Mouse (Mus musculus) retina, postnatal 1 day (tissue): ENCODE data around the gene Tmem239.

Experiments used
- DNase-seq: peaks from one replicate; pipeline ENCODE4 v3.0.0-alpha.2; 2012

Tmem239 gene

GRCm38 (mm10) chr2:130411558-130412495, 5.5 kb downstream of the Tmem239 start:
- DNase-seq = peak; percentile 86

GRCm38 (mm10) chr2:130412775-130413174, 6.5 kb downstream of the Tmem239 start:
- no peak for DNase-seq

GRCm38 (mm10) chr2:130414094-130414856, 8.0 kb downstream of the Tmem239 start:
- DNase-seq = peak; percentile 13

- DNase-seq = no peak
Measured at GRCm38 (mm10) chr2:130421781-130422620, 15.7 kb downstream of the Tmem239 start.

GRCm38 (mm10) chr2:130423397-130424125, 17.3 kb downstream of the Tmem239 start:
- peak; percentile 89 for DNase-seq

- DNase-seq = peak; percentile 95
Measured at GRCm38 (mm10) chr2:130424126-130424853, 18.0 kb downstream of the Tmem239 start, which contains the start of the genes Vps16 and Pced1a. Gene Vps16 (plus strand): TSS chr2:130424339. Gene Pced1a (minus strand): TSS chr2:130424701.

- DNase-seq = peak; percentile 26
Measured at GRCm38 (mm10) chr2:130425112-130425511, 18.8 kb downstream of the Tmem239 start.

- DNase-seq = no peak
Measured at GRCm38 (mm10) chr2:130429851-130430250, 23.6 kb downstream of the Tmem239 start.

- no peak for DNase-seq
Measured at GRCm38 (mm10) chr2:130430484-130430883, 24.2 kb downstream of the Tmem239 start.

- no peak for DNase-seq
Measured at GRCm38 (mm10) chr2:130432157-130432556, 25.9 kb downstream of the Tmem239 start.

- DNase-seq = peak; percentile 81
Measured at GRCm38 (mm10) chr2:130433152-130433551, 26.9 kb downstream of the Tmem239 start.

GRCm38 (mm10) chr2:130436769-130437168, 30.5 kb downstream of the Tmem239 start:
- DNase-seq = no peak

- DNase-seq = no peak
Measured at GRCm38 (mm10) chr2:130438861-130439260, 32.6 kb downstream of the Tmem239 start.

- no peak for DNase-seq
Measured at GRCm38 (mm10) chr2:130439840-130440480, 33.7 kb downstream of the Tmem239 start.

GRCm38 (mm10) chr2:130442162-130442561, 35.9 kb downstream of the Tmem239 start:
- DNase-seq = no peak

GRCm38 (mm10) chr2:130448449-130448848, 42.2 kb downstream of the Tmem239 start:
- DNase-seq = no peak

GRCm38 (mm10) chr2:130449021-130449793, 42.9 kb downstream of the Tmem239 start:
- peak; percentile 35 for DNase-seq

GRCm38 (mm10) chr2:130449794-130450433, 43.6 kb downstream of the Tmem239 start, which contains the start of gene Ptpra:
Gene Ptpra (plus strand): TSS chr2:130450278.
- DNase-seq = peak; percentile 95

- DNase-seq = no peak
Measured at GRCm38 (mm10) chr2:130450434-130450796, 44.1 kb downstream of the Tmem239 start.
